Mouse (Mus musculus): Measurements from ENCODE around the gene Cxcl2. TPM values are rescaled to one million over a fixed set of nuclear protein-coding genes. Genes with fewer than 3 reads are reported as not detected.

Cxcl2 gene
- total and polyA plus RNA-seq, 3 experiments: 0.21 to 0.47 TPM; not detected in 1

DNA sequence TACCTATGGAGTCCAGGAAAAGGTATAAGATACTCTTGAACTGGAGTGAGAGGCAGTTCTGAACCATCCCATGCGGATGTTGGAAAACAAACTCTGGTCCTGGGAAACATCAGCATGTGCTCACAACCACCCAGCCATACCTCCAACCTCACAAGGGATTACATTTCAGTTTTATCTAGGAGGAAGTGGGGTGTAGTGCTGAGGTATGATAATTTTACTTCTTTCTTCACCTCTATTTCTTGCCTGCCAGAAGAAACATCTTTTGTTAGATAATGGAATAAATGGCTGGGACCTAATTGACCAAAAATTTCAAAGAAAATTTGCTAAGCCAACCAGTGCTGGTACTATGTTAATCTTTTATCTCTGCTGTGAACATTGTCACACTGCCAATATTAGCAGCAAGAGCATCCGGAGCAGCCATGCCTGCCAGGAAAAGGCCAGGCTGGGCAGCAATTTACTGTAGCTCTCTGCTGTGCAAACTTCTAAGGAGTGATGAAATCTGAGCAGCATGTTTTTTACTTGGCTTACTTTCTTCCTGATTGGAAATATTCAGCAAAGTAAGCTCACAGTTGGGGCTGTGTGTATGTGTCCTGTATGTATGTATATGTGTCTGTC is 18.9 kb upstream of the Cxcl2 start:
- dilution Hi-C loops (cut with MboI; ENCODE audit: extremely low pct_ligation_motif_present, extremely low pct_unique_long_range_greater_than_20kb, low sequenced_read_pairs): no loop called here
- H3K79me2 ChIP-seq (replicated peaks; ENCODE audit: control insufficient read depth, extremely low read depth, insufficient read depth, poor library complexity, severe bottlenecking): no peaks in the 10 kb centered on the region
- no peaks in the 10 kb centered on the region for H3K4me1 ChIP-seq (ENCODE audit: control insufficient read depth in 1 of 2, insufficient read depth in 2 of 2)
- peaks cover 6% of the 10 kb centered on the region for H3K9me3 ChIP-seq (replicated peaks; ENCODE audit: low read length)
- in situ Hi-C loops (cut with MboI; ENCODE audit: low pct_ligation_motif_present, low pct_unique_long_range_greater_than_20kb, low sequenced_read_pairs): no loop called here
- no peaks in the 10 kb centered on the region for H3K36me3 ChIP-seq (replicated peaks in 1 of 2; ENCODE audit: control insufficient read depth in 1 of 2, insufficient read depth in 1 of 2, low read length in 1 of 2)
- DNase-seq (ENCODE audit: extremely low read depth): no peak
- no peaks in the 10 kb centered on the region for H3K27me3 ChIP-seq (replicated peaks)
- no peak overlapping the region for H3K27ac ChIP-seq (ENCODE audit: insufficient read depth, low read depth)
- H3K9ac ChIP-seq (ENCODE audit: insufficient read depth, low read depth): no peak overlapping the region
- no peak overlapping the region for H3K4me3 ChIP-seq (replicated peaks in 1 of 3; ENCODE audit: low read depth in 2 of 3, low read length in 2 of 3, poor library complexity in 1 of 3)
- TF ChIP-seq POLR2AphosphoS2 (IDR thresholded peaks at IDR 0.05; ENCODE audit: low read depth, low read length) (no peak), CHD2 (IDR thresholded peaks at IDR 0.05; ENCODE audit: low read length) (no peak), ETS1 (conservative IDR thresholded peaks at IDR 0.05; ENCODE audit: low read depth, low read length) (no peak), GABPA (IDR thresholded peaks at IDR 0.05; ENCODE audit: insufficient replicate concordance, low read depth, low read length) (no peak), KAT2A (IDR thresholded peaks at IDR 0.05; ENCODE audit: insufficient replicate concordance, low read length) (no peak), ZMIZ1 (IDR thresholded peaks at IDR 0.05; ENCODE audit: low read depth, low read length) (no peak), E2F4 (IDR thresholded peaks at IDR 0.05; ENCODE audit: insufficient replicate concordance, low read depth, low read length) (no peak), MYC (IDR thresholded peaks at IDR 0.05; ENCODE audit: low read depth, low read length) (no peak), MXI1 (IDR thresholded peaks at IDR 0.05; ENCODE audit: low read depth, low read length) (no peak), NELFE (IDR thresholded peaks at IDR 0.05; ENCODE audit: low read depth, low read length) (no peak)
- no peak overlapping the region for H3K4me2 ChIP-seq (ENCODE audit: insufficient read depth, low read depth, poor library complexity, severe bottlenecking)

GRCm38 (mm10) chr5:90888661-90889060 is 15.0 kb upstream of the Cxcl2 start:
- Histone ChIP-seq H3K4me2 (ENCODE audit: insufficient read depth, low read depth, poor library complexity, severe bottlenecking) (no peak overlapping the region), H3K4me1 (ENCODE audit: control insufficient read depth in 1 of 2, insufficient read depth in 2 of 2) (peaks cover 0 to 3% of the 10 kb centered on the region in 2 experiments; a peak in 1 of 4 replicates), H3K4me3 (replicated peaks in 1 of 3; ENCODE audit: low read depth in 2 of 3, low read length in 2 of 3, poor library complexity in 1 of 3) (no peak overlapping the region), H3K9ac (ENCODE audit: insufficient read depth, low read depth) (no peak overlapping the region), H3K36me3 (replicated peaks in 1 of 2; ENCODE audit: control insufficient read depth in 1 of 2, insufficient read depth in 1 of 2, low read length in 1 of 2) (no peaks in the 10 kb centered on the region), H3K27me3 (replicated peaks) (no peaks in the 10 kb centered on the region), H3K27ac (ENCODE audit: insufficient read depth, low read depth) (no peak overlapping the region), H3K9me3 (replicated peaks; ENCODE audit: low read length) (no peaks in the 10 kb centered on the region), H3K79me2 (replicated peaks; ENCODE audit: control insufficient read depth, extremely low read depth, insufficient read depth, poor library complexity, severe bottlenecking) (no peaks in the 10 kb centered on the region)
- TF ChIP-seq ZC3H11A (IDR thresholded peaks at IDR 0.05; ENCODE audit: low read depth, low read length): no peak
- no peak for TF ChIP-seq MYC (IDR thresholded peaks at IDR 0.05; ENCODE audit: low read depth, low read length)
- TF ChIP-seq SIN3A (IDR thresholded peaks at IDR 0.05; ENCODE audit: low read length): no peak
- TF ChIP-seq MEF2A (IDR thresholded peaks at IDR 0.05; ENCODE audit: borderline replicate concordance, low read depth, low read length): no peak
- no peak for TF ChIP-seq BHLHE40 (IDR thresholded peaks at IDR 0.05; ENCODE audit: low read depth, low read length)
- TF ChIP-seq MAFK (IDR thresholded peaks at IDR 0.05; ENCODE audit: insufficient replicate concordance, low read length): no peak
- TF ChIP-seq JUN (IDR thresholded peaks at IDR 0.05; ENCODE audit: insufficient read depth, low read depth, low read length): no peak
- in situ Hi-C loops (cut with MboI; ENCODE audit: low pct_ligation_motif_present, low pct_unique_long_range_greater_than_20kb, low sequenced_read_pairs) (no loop called here), dilution Hi-C loops (cut with MboI; ENCODE audit: extremely low pct_ligation_motif_present, extremely low pct_unique_long_range_greater_than_20kb, low sequenced_read_pairs) (no loop called here)
- no peak for DNase-seq (ENCODE audit: extremely low read depth)

All from CH12.LX (cell line).